Mouse (Mus musculus) liver, embryonic 16.5 days (tissue): ENCODE measurements around the gene Klf5. TPM values are rescaled to one million over a fixed set of nuclear protein-coding genes. Genes with fewer than 3 reads are reported as not detected.
A peak's percentile ranks its signal among the peaks of the same experiment; 100 is the strongest.

Source experiments
- ATAC-seq: fragments of 200-750 bp; cut with Nextera tagmentation; 2 replicates; pipeline ENCODE4 v1.8.0; 2017; ENCODE audit warnings: low read depth, mild to moderate bottlenecking, moderate number of reproducible peaks, moderate library complexity
- H3K27ac ChIP-seq: fragments of 300-500 bp; sonication (generic); 2 replicates; pipeline ENCODE4 v1.5.1; 2014; ENCODE audit warnings: mild to moderate bottlenecking, low read length
- H3K27me3 ChIP-seq: fragments of 300-500 bp; sonication (generic); 2 replicates; pipeline ENCODE4 v1.6.1; 2014; ENCODE audit warnings: low read depth, low read length, mixed read lengths; ENCODE audit not compliant: control insufficient read depth, insufficient read depth
- H3K36me3 ChIP-seq: fragments of 300-500 bp; sonication (generic); 2 replicates; pipeline ENCODE4 v1.6.1; 2014; ENCODE audit warnings: mild to moderate bottlenecking; ENCODE audit not compliant: control insufficient read depth, insufficient read depth
- H3K4me1 ChIP-seq: fragments of 300-500 bp; sonication (generic); 2 replicates; pipeline ENCODE4 v1.6.1; 2014; ENCODE audit warnings: low read depth, low read length, mixed read lengths; ENCODE audit not compliant: control insufficient read depth
- H3K4me2 ChIP-seq: fragments of 300-500 bp; sonication (generic); 2 replicates; pipeline ENCODE4 v1.6.1; 2014; ENCODE audit warnings: low read depth, low read length, mixed read lengths
- H3K4me3 ChIP-seq: fragments of 300-500 bp; sonication (generic); 2 replicates; pipeline ENCODE4 v1.5.1; 2014; ENCODE audit warnings: low read depth, mild to moderate bottlenecking, low read length
- H3K9ac ChIP-seq: fragments of 300-500 bp; sonication (generic); 2 replicates; pipeline ENCODE4 v1.6.1; 2014; ENCODE audit warnings: low read depth, low read length
- H3K9me3 ChIP-seq: fragments of 300-500 bp; sonication (generic); replicated peaks from 2 replicates; pipeline ENCODE4 v1.6.1; 2016; ENCODE audit warnings: low read length; ENCODE audit not compliant: control insufficient read depth
- WGBS: fragments of 180-500 bp; shearing (Covaris S2); extraction: QIAGEN DNeasy Blood & Tissue Kit; methylation state at CpG from one replicate; pipeline ENCODE4 v1.1.7; 2014; ENCODE audit not compliant: insufficient replicate concordance; 5-methylcytosine and 5-hydroxymethylcytosine counted together
- polyA plus RNA-seq: library from polyadenylated mRNA; unstranded; fragments of >200 nt; fragmentation: Nextera tagmentation; extraction: Ambion mirVana; gene quantifications from 2 replicates; pipeline ENCODE4 v1.2.1, GENCODE M21; 2015

Klf5 gene
- polyA plus RNA-seq, 1 experiment from 2014 or later: 2.4 TPM

DNA sequence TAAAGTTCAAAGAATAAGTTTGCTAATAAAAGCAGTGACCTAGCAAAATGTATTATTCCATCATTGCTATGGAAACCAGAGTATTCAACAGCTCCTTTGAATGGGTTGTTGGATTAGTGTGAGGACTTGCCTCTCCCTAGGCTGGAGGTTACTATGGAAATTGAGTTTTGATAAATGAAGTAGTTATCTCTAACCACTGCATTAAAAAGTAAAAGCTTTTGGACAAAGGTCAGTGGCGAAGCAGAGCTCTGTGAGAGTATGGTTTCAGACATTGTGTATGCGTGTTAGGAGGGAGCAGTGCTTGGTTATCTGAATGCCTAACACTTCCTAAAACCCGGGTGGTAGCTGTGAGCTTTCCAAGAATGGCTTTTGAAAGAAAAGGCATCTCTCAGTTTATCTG, 5.9 kb downstream of the Klf5 start:
- Histone ChIP-seq H3K4me2 (no peak overlapping the region), H3K36me3 (no peaks in the 10 kb centered on the region), H3K27ac (no peak overlapping the region), H3K9ac (no peak overlapping the region), H3K27me3 (peaks cover 11% of the 10 kb centered on the region), H3K4me3 (no peak overlapping the region), H3K4me1 (peaks cover 2% of the 10 kb centered on the region), H3K9me3 (no peaks in the 10 kb centered on the region)
- 54% methylated on average over 3 of the region's 3 CpGs for WGBS
- ATAC-seq: no peak

DNA sequence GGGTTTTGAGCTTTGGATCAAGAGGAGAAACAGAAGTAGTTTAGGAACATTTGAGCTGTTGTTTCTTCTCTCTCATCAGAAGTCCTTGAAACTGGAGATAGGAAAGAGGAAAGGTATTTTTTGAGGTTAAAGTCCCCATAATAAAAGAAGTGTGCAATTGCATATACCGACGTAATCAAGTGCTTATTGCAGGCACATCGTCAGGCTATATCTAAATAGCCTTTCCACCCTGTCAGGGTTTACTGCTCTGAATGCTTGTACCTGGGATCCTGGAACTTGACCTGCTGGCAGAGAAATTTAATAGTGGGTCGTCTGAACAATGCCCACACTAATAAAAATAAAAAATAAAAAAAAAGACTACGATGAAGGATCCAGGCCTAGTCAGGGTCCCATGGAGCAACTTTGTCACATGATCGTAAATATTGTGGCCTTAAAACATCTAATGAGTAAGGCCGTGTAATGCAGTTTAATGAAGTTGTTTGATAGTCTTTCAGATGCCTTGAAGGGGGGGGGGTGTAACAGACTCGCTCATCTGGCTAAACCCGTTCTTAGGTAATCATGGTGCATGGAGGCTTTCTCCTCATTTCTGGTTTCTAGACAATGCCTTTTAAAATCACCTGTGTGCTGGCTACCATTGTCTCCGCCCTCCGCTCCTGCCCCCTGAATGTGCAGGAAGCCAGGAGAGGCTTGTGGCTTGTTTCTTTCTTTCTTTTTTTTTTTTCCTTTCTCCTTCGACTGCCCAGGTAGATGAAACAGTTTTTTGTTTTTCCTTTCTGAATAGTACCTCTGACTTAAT, 6.7 kb downstream of the Klf5 start:
- Histone ChIP-seq H3K4me2 (no peak overlapping the region), H3K27me3 (peaks cover 3% of the 10 kb centered on the region), H3K36me3 (no peaks in the 10 kb centered on the region), H3K9me3 (no peaks in the 10 kb centered on the region), H3K9ac (no peak overlapping the region), H3K4me3 (no peak overlapping the region), H3K27ac (no peak overlapping the region), H3K4me1 (peaks cover 2% of the 10 kb centered on the region; the same call in 1 of the 2 replicates)
- no peak for ATAC-seq
- 73% methylated on average over 12 of the region's 12 CpGs for WGBS

DNA sequence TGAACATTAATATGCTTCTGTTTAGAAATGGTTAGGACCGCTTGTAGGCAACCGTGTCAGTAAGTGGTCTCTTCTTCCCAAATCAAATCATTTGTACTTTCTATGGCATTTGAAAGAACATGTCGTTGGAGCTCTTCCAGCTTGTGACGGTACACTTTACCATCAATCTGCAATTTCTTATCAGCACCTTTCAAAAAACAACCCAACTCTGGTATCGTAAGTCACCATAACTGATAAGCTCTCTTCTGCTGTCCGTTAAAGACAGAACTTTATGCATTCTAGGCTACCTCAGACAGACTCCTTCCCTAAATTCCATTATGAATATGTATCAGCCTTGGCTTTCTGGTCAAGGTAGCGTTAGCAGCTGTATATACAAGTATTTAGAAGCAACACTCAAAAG, 7.9 kb downstream of the Klf5 start:
- Histone ChIP-seq H3K36me3 (no peaks in the 10 kb centered on the region), H3K9me3 (no peaks in the 10 kb centered on the region), H3K27me3 (no peaks in the 10 kb centered on the region; the same call in 1 of the 2 replicates), H3K4me1 (peaks cover 2% of the 10 kb centered on the region; the same call in 1 of the 2 replicates), H3K9ac (no peak overlapping the region), H3K27ac (no peak overlapping the region), H3K4me2 (no peak overlapping the region), H3K4me3 (no peak overlapping the region)
- WGBS: 44% methylated on average over 7 of the region's 7 CpGs
- 0 out of 2 replicates have a peak, but pooled peaks have one; percentile 32 for ATAC-seq

DNA sequence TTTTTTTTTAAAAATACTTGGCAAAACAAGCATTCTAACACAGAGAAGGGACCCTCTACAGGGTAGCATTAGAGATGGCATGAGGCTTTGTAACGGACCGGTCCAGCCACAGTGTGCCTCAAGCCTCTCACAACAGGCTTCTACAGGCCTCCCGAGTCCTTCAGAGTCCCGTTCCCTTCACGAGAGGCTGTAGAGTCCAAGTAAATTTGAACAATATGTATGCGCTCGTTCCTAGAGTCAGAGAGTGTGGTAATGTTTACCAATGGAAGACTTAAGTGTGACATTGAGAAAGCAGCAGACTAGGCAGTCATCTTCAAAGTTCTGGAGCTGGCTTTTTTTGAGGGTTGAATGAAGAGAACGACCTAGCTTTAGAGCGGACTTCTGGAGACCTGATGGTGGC, 11.1 kb downstream of the Klf5 start:
- no peak overlapping the region for H3K9ac ChIP-seq
- H3K4me2 ChIP-seq: no peak overlapping the region
- H3K4me1 ChIP-seq: peaks cover 2% of the 10 kb centered on the region; the same call in 1 of the 2 replicates
- H3K4me3 ChIP-seq: no peak overlapping the region
- H3K27ac ChIP-seq: no peak overlapping the region
- H3K36me3 ChIP-seq: no peaks in the 10 kb centered on the region
- no peaks in the 10 kb centered on the region for H3K9me3 ChIP-seq
- no peaks in the 10 kb centered on the region for H3K27me3 ChIP-seq
- 80% methylated on average over 9 of the region's 9 CpGs for WGBS
- no peak for ATAC-seq

DNA sequence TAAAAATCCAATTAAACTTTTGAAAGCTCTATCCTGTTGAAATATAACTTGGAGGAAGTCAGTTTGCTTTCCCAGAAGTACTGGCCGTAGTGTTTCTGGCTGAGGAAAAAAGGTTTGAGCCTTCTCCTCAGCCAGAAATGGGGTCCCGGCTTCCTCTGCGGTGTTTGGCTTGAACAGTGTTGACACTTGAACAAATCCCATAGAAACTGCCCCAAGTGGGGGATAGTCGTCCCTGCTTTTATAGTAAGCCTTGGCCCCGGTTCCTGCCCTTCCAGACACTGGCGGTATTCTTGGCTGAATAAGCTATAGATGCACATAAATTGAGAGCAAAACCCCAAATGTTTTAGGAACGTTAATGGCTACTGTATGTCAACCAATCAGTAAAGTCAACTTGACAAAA, 11.9 kb downstream of the Klf5 start:
- WGBS: 73% methylated on average over 7 of the region's 7 CpGs
- H3K9ac ChIP-seq: no peak overlapping the region
- no peaks in the 10 kb centered on the region for H3K9me3 ChIP-seq
- no peak overlapping the region for H3K27ac ChIP-seq
- ATAC-seq: no peak
- peaks cover 2% of the 10 kb centered on the region; the same call in 1 of the 2 replicates for H3K4me1 ChIP-seq
- no peak overlapping the region for H3K4me3 ChIP-seq
- H3K4me2 ChIP-seq: no peak overlapping the region
- H3K27me3 ChIP-seq: no peaks in the 10 kb centered on the region
- H3K36me3 ChIP-seq: no peaks in the 10 kb centered on the region

DNA sequence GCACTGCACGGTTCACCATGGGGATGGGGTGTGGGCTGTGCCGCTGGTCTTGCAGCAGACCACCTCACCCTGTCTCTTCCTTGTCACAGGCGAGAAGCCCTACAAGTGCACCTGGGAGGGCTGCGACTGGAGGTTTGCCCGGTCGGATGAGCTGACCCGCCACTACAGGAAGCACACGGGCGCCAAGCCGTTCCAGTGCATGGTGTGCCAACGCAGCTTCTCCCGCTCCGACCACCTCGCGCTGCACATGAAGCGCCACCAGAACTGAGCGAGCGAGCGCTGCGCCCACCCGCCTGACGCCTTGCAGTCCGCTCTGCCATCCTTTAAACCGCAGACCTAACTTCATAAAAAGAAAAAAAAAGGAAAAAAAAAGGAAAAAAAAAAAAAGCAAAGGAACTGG, 14.6 kb downstream of the Klf5 start:
- Histone ChIP-seq H3K36me3 (no peaks in the 10 kb centered on the region), H3K9me3 (no peaks in the 10 kb centered on the region), H3K4me2 (no peak overlapping the region), H3K4me1 (no peaks in the 10 kb centered on the region), H3K9ac (no peak overlapping the region), H3K4me3 (no peak overlapping the region), H3K27ac (no peak overlapping the region), H3K27me3 (no peaks in the 10 kb centered on the region)
- ATAC-seq: no peak
- WGBS: 82% methylated on average over 24 of the region's 24 CpGs

DNA sequence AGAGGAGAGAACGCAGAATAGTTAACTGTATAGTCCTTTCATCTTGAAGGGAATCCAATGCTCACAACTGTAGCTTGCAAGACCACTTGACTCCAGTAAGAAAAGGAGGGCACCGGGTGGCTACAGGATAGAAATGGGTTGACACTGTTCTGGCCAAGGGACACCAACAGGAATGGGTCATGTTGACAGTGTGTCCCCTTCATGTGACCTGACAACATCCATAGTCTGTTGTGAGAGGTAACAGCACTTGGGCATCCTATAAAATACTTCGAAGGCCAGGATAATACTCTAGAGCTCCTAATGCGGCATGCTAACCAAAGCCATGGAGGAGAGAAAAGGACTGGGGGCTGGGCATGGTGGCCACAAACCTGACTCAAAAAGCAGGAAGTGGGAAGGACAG, 17.8 kb downstream of the Klf5 start:
- H3K36me3 ChIP-seq: no peaks in the 10 kb centered on the region
- H3K27me3 ChIP-seq: no peaks in the 10 kb centered on the region
- no peak overlapping the region for H3K9ac ChIP-seq
- no peaks in the 10 kb centered on the region for H3K9me3 ChIP-seq
- no peaks in the 10 kb centered on the region for H3K4me1 ChIP-seq
- 76% methylated on average over 4 of the region's 4 CpGs for WGBS
- ATAC-seq: no peak
- H3K4me3 ChIP-seq: no peak overlapping the region
- H3K27ac ChIP-seq: no peak overlapping the region
- H3K4me2 ChIP-seq: no peak overlapping the region

DNA sequence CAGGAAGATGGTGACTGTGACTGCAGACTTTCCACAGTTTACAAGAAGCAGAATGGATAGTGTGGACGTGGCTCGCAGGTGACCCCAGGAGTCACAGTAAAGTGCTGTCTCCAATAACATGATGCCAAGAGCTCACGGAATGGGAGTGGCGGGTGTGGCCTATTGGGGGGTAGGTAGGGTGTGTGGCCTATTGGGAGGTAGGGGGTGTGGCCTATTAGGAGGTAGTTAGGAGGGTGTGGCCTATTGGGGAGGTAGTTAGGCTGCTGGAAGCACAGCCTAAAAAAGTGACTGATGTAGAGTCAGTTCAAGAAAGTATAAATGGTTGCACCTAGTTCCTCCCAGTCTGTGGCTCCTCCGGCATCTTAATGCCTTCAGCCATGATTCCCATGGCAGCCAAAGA, 22.2 kb downstream of the Klf5 start:
- ATAC-seq: no peak
- no peaks in the 10 kb centered on the region for H3K27me3 ChIP-seq
- 73% methylated on average over 5 of the region's 5 CpGs for WGBS
- H3K4me1 ChIP-seq: no peaks in the 10 kb centered on the region
- H3K9ac ChIP-seq: no peak overlapping the region
- no peak overlapping the region for H3K4me2 ChIP-seq
- H3K27ac ChIP-seq: no peak overlapping the region
- no peaks in the 10 kb centered on the region for H3K9me3 ChIP-seq
- no peak overlapping the region for H3K4me3 ChIP-seq
- no peaks in the 10 kb centered on the region for H3K36me3 ChIP-seq

DNA sequence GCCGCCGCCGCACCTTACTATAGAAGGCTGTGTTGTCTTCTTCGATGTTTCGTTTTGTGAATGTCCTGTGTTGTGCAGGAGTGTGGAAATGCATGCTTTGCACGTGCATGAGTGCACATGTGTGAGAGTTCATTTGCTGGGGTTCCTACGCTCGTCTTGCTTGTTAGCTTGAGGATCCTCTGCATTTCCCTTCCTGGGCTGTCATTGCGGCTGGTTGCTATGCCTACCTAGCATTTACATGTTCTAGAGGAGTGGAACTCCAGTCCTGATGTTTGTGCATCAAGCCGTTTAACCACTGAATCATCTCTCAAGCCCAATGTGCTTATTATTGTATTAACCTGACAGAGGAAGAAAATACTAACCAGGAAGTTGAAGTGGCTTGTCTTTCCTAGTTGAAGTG, 24.9 kb downstream of the Klf5 start:
- H3K27me3 ChIP-seq: no peaks in the 10 kb centered on the region
- no peaks in the 10 kb centered on the region for H3K4me1 ChIP-seq
- no peaks in the 10 kb centered on the region for H3K9me3 ChIP-seq
- H3K4me2 ChIP-seq: no peak overlapping the region
- ATAC-seq: no peak
- 79% methylated on average over 10 of the region's 10 CpGs for WGBS
- H3K4me3 ChIP-seq: no peak overlapping the region
- no peak overlapping the region for H3K9ac ChIP-seq
- no peaks in the 10 kb centered on the region for H3K36me3 ChIP-seq
- no peak overlapping the region for H3K27ac ChIP-seq
